Mouse (Mus musculus): Measurements from ENCODE around the gene Sprr2i. TPM values are rescaled to one million over a fixed set of nuclear protein-coding genes. Genes with fewer than 3 reads are reported as not detected.

Gene Sprr2i
- not detected in 2 replicates for polyA plus RNA-seq (2012; ENCODE audit: insufficient read depth, insufficient read length, missing spikeins)

- Histone ChIP-seq H3K4me1 (ENCODE audit: control insufficient read depth, insufficient read depth, low read length) (no peaks in the 10 kb centered on the region), H3K4me3 (ENCODE audit: insufficient read depth, low read length) (no peak within 1 kb of the TSS), H3K27ac (ENCODE audit: insufficient read depth, low read depth, low read length) (no peak within 1 kb of the TSS)
- no peak for TF ChIP-seq POLR2A (IDR thresholded peaks at IDR 0.05; ENCODE audit: borderline replicate concordance, low read depth, low read length)
- TF ChIP-seq CTCF (IDR thresholded peaks at IDR 0.05; ENCODE audit: low read depth, low read length): no peak
Observed at GRCm38 (mm10) chr3:92407691-92408090, at the start of gene Sprr2i. TSS of gene Sprr2i (plus strand) at chr3:92407991.

GRCm38 (mm10) chr3:92361619-92362018 is 46.2 kb upstream of the Sprr2i start:
- TF ChIP-seq POLR2A (IDR thresholded peaks at IDR 0.05; ENCODE audit: borderline replicate concordance, low read depth, low read length) (no peak), CTCF (IDR thresholded peaks at IDR 0.05; ENCODE audit: low read depth, low read length) (no peak)
- Histone ChIP-seq H3K4me1 (ENCODE audit: control insufficient read depth, insufficient read depth, low read length) (no peaks in the 10 kb centered on the region), H3K4me3 (ENCODE audit: insufficient read depth, low read length) (no peak overlapping the region), H3K27ac (ENCODE audit: insufficient read depth, low read depth, low read length) (no peak overlapping the region)

GRCm38 (mm10) chr3:92364887-92365286 is 42.9 kb upstream of the Sprr2i start, which contains the start of gene Sprr2f:
TSS of gene Sprr2f (plus strand) at chr3:92365187.
- Histone ChIP-seq H3K4me3 (ENCODE audit: insufficient read depth, low read length) (no peak within 1 kb of the TSS), H3K4me1 (ENCODE audit: control insufficient read depth, insufficient read depth, low read length) (no peaks in the 10 kb centered on the region), H3K27ac (ENCODE audit: insufficient read depth, low read depth, low read length) (no peak within 1 kb of the TSS)
- TF ChIP-seq POLR2A (IDR thresholded peaks at IDR 0.05; ENCODE audit: borderline replicate concordance, low read depth, low read length): no peak
- TF ChIP-seq CTCF (IDR thresholded peaks at IDR 0.05; ENCODE audit: low read depth, low read length): no peak

- Histone ChIP-seq H3K4me1 (ENCODE audit: control insufficient read depth, insufficient read depth, low read length) (no peaks in the 10 kb centered on the region), H3K27ac (ENCODE audit: insufficient read depth, low read depth, low read length) (no peak overlapping the region), H3K4me3 (ENCODE audit: insufficient read depth, low read length) (no peak overlapping the region)
- TF ChIP-seq POLR2A (IDR thresholded peaks at IDR 0.05; ENCODE audit: borderline replicate concordance, low read depth, low read length) (no peak), CTCF (IDR thresholded peaks at IDR 0.05; ENCODE audit: low read depth, low read length) (no peak)
Observed at GRCm38 (mm10) chr3:92373613-92374012, 34.2 kb upstream of the Sprr2i start.

- Histone ChIP-seq H3K4me1 (ENCODE audit: control insufficient read depth, insufficient read depth, low read length) (no peaks in the 10 kb centered on the region), H3K4me3 (ENCODE audit: insufficient read depth, low read length) (no peak within 1 kb of the TSS), H3K27ac (ENCODE audit: insufficient read depth, low read depth, low read length) (no peak within 1 kb of the TSS)
- no peak for TF ChIP-seq POLR2A (IDR thresholded peaks at IDR 0.05; ENCODE audit: borderline replicate concordance, low read depth, low read length)
- TF ChIP-seq CTCF (IDR thresholded peaks at IDR 0.05; ENCODE audit: low read depth, low read length): no peak
Observed at GRCm38 (mm10) chr3:92385385-92385784, 22.4 kb upstream of the Sprr2i start, which contains the start of gene Sprr2h. TSS of gene Sprr2h (plus strand) at chr3:92385685.

- no peak for TF ChIP-seq POLR2A (IDR thresholded peaks at IDR 0.05; ENCODE audit: borderline replicate concordance, low read depth, low read length)
- no peak for TF ChIP-seq CTCF (IDR thresholded peaks at IDR 0.05; ENCODE audit: low read depth, low read length)
- Histone ChIP-seq H3K27ac (ENCODE audit: insufficient read depth, low read depth, low read length) (no peak overlapping the region), H3K4me1 (ENCODE audit: control insufficient read depth, insufficient read depth, low read length) (no peaks in the 10 kb centered on the region), H3K4me3 (ENCODE audit: insufficient read depth, low read length) (no peak overlapping the region)
Observed at GRCm38 (mm10) chr3:92394301-92394700, 13.5 kb upstream of the Sprr2i start.

GRCm38 (mm10) chr3:92417782-92418181 is 10.0 kb downstream of the Sprr2i start, which contains the start of gene Sprr2j-ps:
TSS of gene Sprr2j-ps (plus strand) at chr3:92418082.
- Histone ChIP-seq H3K27ac (ENCODE audit: insufficient read depth, low read depth, low read length) (no peak within 1 kb of the TSS), H3K4me3 (ENCODE audit: insufficient read depth, low read length) (no peak within 1 kb of the TSS), H3K4me1 (ENCODE audit: control insufficient read depth, insufficient read depth, low read length) (no peaks in the 10 kb centered on the region)
- no peak for TF ChIP-seq POLR2A (IDR thresholded peaks at IDR 0.05; ENCODE audit: borderline replicate concordance, low read depth, low read length)
- TF ChIP-seq CTCF (IDR thresholded peaks at IDR 0.05; ENCODE audit: low read depth, low read length): no peak

GRCm38 (mm10) chr3:92429323-92429722 is 21.5 kb downstream of the Sprr2i start, which contains the start of gene Gm9774:
TSS of gene Gm9774 (minus strand) at chr3:92429423.
- Histone ChIP-seq H3K4me1 (ENCODE audit: control insufficient read depth, insufficient read depth, low read length) (no peaks in the 10 kb centered on the region), H3K27ac (ENCODE audit: insufficient read depth, low read depth, low read length) (no peak within 1 kb of the TSS), H3K4me3 (ENCODE audit: insufficient read depth, low read length) (no peak within 1 kb of the TSS)
- TF ChIP-seq POLR2A (IDR thresholded peaks at IDR 0.05; ENCODE audit: borderline replicate concordance, low read depth, low read length) (no peak), CTCF (IDR thresholded peaks at IDR 0.05; ENCODE audit: low read depth, low read length) (no peak)

GRCm38 (mm10) chr3:92432282-92432681 is 24.5 kb downstream of the Sprr2i start, which contains the start of gene Sprr2k:
TSS of gene Sprr2k (plus strand) at chr3:92432582.
- Histone ChIP-seq H3K4me1 (ENCODE audit: control insufficient read depth, insufficient read depth, low read length) (no peaks in the 10 kb centered on the region), H3K4me3 (ENCODE audit: insufficient read depth, low read length) (no peak within 1 kb of the TSS), H3K27ac (ENCODE audit: insufficient read depth, low read depth, low read length) (no peak within 1 kb of the TSS)
- TF ChIP-seq POLR2A (IDR thresholded peaks at IDR 0.05; ENCODE audit: borderline replicate concordance, low read depth, low read length) (no peak), CTCF (IDR thresholded peaks at IDR 0.05; ENCODE audit: low read depth, low read length) (no peak)

- H3K4me3 ChIP-seq (ENCODE audit: insufficient read depth, low read length): no peak within 1 kb of the TSS
- no peaks in the 10 kb centered on the region for H3K4me1 ChIP-seq (ENCODE audit: control insufficient read depth, insufficient read depth, low read length)
- TF ChIP-seq CTCF (IDR thresholded peaks at IDR 0.05; ENCODE audit: low read depth, low read length) (no peak), POLR2A (IDR thresholded peaks at IDR 0.05; ENCODE audit: borderline replicate concordance, low read depth, low read length) (no peak)
- no peak within 1 kb of the TSS for H3K27ac ChIP-seq (ENCODE audit: insufficient read depth, low read depth, low read length)
Observed at GRCm38 (mm10) chr3:92438689-92439088, 30.9 kb downstream of the Sprr2i start, which contains the start of gene Sprr1b. TSS of gene Sprr1b (minus strand) at chr3:92438789.

Data from bone marrow macrophage, adult 2 months (primary cell).